Mouse (Mus musculus) liver, embryonic 12.5 days (tissue): ENCODE results near the gene Arel1. TPM values are rescaled to one million over a fixed set of nuclear protein-coding genes. Genes with fewer than 3 reads are reported as not detected.

ENCODE experiments used
- ATAC-seq: fragments of 200-750 bp; cut with Nextera tagmentation; 2 replicates; pipeline ENCODE4 v1.8.0; 2017; ENCODE audit warnings: moderate number of reproducible peaks, mild to moderate bottlenecking, moderate library complexity
- H3K27ac ChIP-seq: fragments of 300-500 bp; sonication (generic); 2 replicates; pipeline ENCODE4 v1.5.1; 2016; ENCODE audit warnings: mild to moderate bottlenecking
- H3K27me3 ChIP-seq: fragments of 300-500 bp; sonication (generic); replicated peaks from 2 replicates; pipeline ENCODE4 v1.6.1; 2016; ENCODE audit warnings: mild to moderate bottlenecking, moderate library complexity
- H3K36me3 ChIP-seq: fragments of 300-500 bp; sonication (generic); 2 replicates; pipeline ENCODE4 v1.6.1; 2016; ENCODE audit warnings: mild to moderate bottlenecking, moderate library complexity
- H3K4me1 ChIP-seq: fragments of 300-500 bp; sonication (generic); 2 replicates; pipeline ENCODE4 v1.6.1; 2016
- H3K4me2 ChIP-seq: fragments of 300-500 bp; sonication (generic); 2 replicates; pipeline ENCODE4 v1.6.1; 2016; ENCODE audit warnings: mild to moderate bottlenecking, moderate library complexity
- H3K4me3 ChIP-seq: fragments of 300-500 bp; sonication (generic); 2 replicates; pipeline ENCODE4 v1.5.1; 2016; ENCODE audit warnings: mild to moderate bottlenecking, moderate library complexity
- H3K9ac ChIP-seq: fragments of 300-500 bp; sonication (generic); 2 replicates; pipeline ENCODE4 v1.6.1; 2016; ENCODE audit warnings: mild to moderate bottlenecking, moderate library complexity
- H3K9me3 ChIP-seq: fragments of 300-500 bp; sonication (generic); replicated peaks from 2 replicates; pipeline ENCODE4 v1.6.1; 2016; ENCODE audit warnings: mild to moderate bottlenecking, moderate library complexity
- WGBS: fragments of 180-500 bp; shearing (Covaris S2); methylation state at CpG from one replicate; pipeline ENCODE4 v1.1.7; 2016; ENCODE audit not compliant: insufficient replicate concordance; 5-methylcytosine and 5-hydroxymethylcytosine counted together
- polyA plus RNA-seq: library from polyadenylated mRNA; unstranded; fragments of >200 nt; fragmentation: Nextera tagmentation; extraction: Ambion mirVana; gene quantifications from 2 replicates; pipeline ENCODE4 v1.2.1, GENCODE M21; 2016

The Arel1 gene
- polyA plus RNA-seq, 1 experiment from 2014 or later: 19.1 TPM

- H3K4me3 ChIP-seq: no peak overlapping the region
- 88% methylated on average over 6 of the region's 6 CpGs for WGBS
- H3K36me3 ChIP-seq: peaks cover 77% of the 10 kb centered on the region
- no peaks in the 10 kb centered on the region for H3K4me1 ChIP-seq
- no peak overlapping the region for H3K4me2 ChIP-seq
- H3K27me3 ChIP-seq: no peaks in the 10 kb centered on the region
- H3K9ac ChIP-seq: no peak overlapping the region
- H3K9me3 ChIP-seq: no peaks in the 10 kb centered on the region
- H3K27ac ChIP-seq: no peak overlapping the region
- no peak for ATAC-seq
These were observed 51.9 kb downstream of the Arel1 start for GRCm38 (mm10) chr12:84918809-84919208.

- Histone ChIP-seq H3K27me3 (no peaks in the 10 kb centered on the region), H3K36me3 (peaks cover 68% of the 10 kb centered on the region), H3K9me3 (no peaks in the 10 kb centered on the region), H3K4me2 (no peak overlapping the region), H3K4me3 (no peak overlapping the region), H3K9ac (no peak overlapping the region), H3K4me1 (no peaks in the 10 kb centered on the region), H3K27ac (no peak overlapping the region)
- 74% methylated on average over 3 of the region's 3 CpGs for WGBS
- no peak for ATAC-seq
These were observed 52.9 kb downstream of the Arel1 start for GRCm38 (mm10) chr12:84917799-84918198.

GRCm38 (mm10) chr12:84914959-84915358 lies 55.7 kb downstream of the Arel1 start:
- Histone ChIP-seq H3K36me3 (peaks cover 40% of the 10 kb centered on the region), H3K4me2 (no peak overlapping the region), H3K4me1 (no peaks in the 10 kb centered on the region), H3K4me3 (no peak overlapping the region), H3K27ac (no peak overlapping the region), H3K9me3 (no peaks in the 10 kb centered on the region), H3K9ac (no peak overlapping the region), H3K27me3 (no peaks in the 10 kb centered on the region)
- no peak for ATAC-seq
- 84% methylated on average over 5 of the region's 5 CpGs for WGBS

GRCm38 (mm10) chr12:84912652-84913104 lies 58.0 kb downstream of the Arel1 start:
- peaks cover 18% of the 10 kb centered on the region for H3K36me3 ChIP-seq
- 0 out of 2 replicates have a peak, but pooled peaks cover 2% of the 10 kb centered on the region for H3K27me3 ChIP-seq
- 88% methylated on average over 4 of the region's 4 CpGs for WGBS
- no peak overlapping the region for H3K27ac ChIP-seq
- H3K9ac ChIP-seq: no peak overlapping the region
- no peak for ATAC-seq
- H3K4me2 ChIP-seq: no peak overlapping the region
- no peak overlapping the region for H3K4me3 ChIP-seq
- H3K4me1 ChIP-seq: no peaks in the 10 kb centered on the region
- no peaks in the 10 kb centered on the region for H3K9me3 ChIP-seq

GRCm38 (mm10) chr12:84911640-84912039 lies 59.1 kb downstream of the Arel1 start:
- ATAC-seq: no peak
- 0 out of 2 replicates have a peak, but pooled peaks cover 9% of the 10 kb centered on the region for H3K27me3 ChIP-seq
- no peak overlapping the region for H3K4me3 ChIP-seq
- H3K27ac ChIP-seq: no peak overlapping the region
- 83% methylated on average over 2 of the region's 2 CpGs for WGBS
- H3K4me1 ChIP-seq: no peaks in the 10 kb centered on the region
- peaks cover 8% of the 10 kb centered on the region; the same call in 1 of the 2 replicates for H3K36me3 ChIP-seq
- H3K9me3 ChIP-seq: no peaks in the 10 kb centered on the region
- H3K9ac ChIP-seq: no peak overlapping the region
- H3K4me2 ChIP-seq: no peak overlapping the region

- H3K4me1 ChIP-seq: no peaks in the 10 kb centered on the region
- H3K9me3 ChIP-seq: no peaks in the 10 kb centered on the region
- 77% methylated on average over 4 of the region's 4 CpGs for WGBS
- no peak for ATAC-seq
- 0 out of 2 replicates have a peak, but pooled peaks cover 9% of the 10 kb centered on the region for H3K27me3 ChIP-seq
- no peaks in the 10 kb centered on the region for H3K36me3 ChIP-seq
- H3K27ac ChIP-seq: no peak overlapping the region
- no peak overlapping the region for H3K4me3 ChIP-seq
- H3K9ac ChIP-seq: no peak overlapping the region
- no peak overlapping the region for H3K4me2 ChIP-seq
These were observed 60.6 kb downstream of the Arel1 start for GRCm38 (mm10) chr12:84910066-84910465.

GRCm38 (mm10) chr12:84907627-84908480 lies 62.8 kb downstream of the Arel1 start:
- Histone ChIP-seq H3K9ac (no peak overlapping the region), H3K27ac (no peak overlapping the region), H3K9me3 (no peaks in the 10 kb centered on the region), H3K27me3 (0 out of 2 replicates have a peak, but pooled peaks cover 9% of the 10 kb centered on the region), H3K4me3 (no peak overlapping the region), H3K36me3 (no peaks in the 10 kb centered on the region), H3K4me2 (no peak overlapping the region), H3K4me1 (no peaks in the 10 kb centered on the region)
- 60% methylated on average over 10 of the region's 10 CpGs for WGBS
- ATAC-seq: no peak

- H3K27me3 ChIP-seq: peaks cover 9% of the 10 kb centered on the region; the same call in 1 of the 2 replicates
- 70% methylated on average over 12 of the region's 12 CpGs for WGBS
- H3K4me1 ChIP-seq: no peaks in the 10 kb centered on the region
- H3K9me3 ChIP-seq: no peaks in the 10 kb centered on the region
- ATAC-seq: no peak
- no peak overlapping the region for H3K4me2 ChIP-seq
- H3K9ac ChIP-seq: no peak overlapping the region
- no peak overlapping the region for H3K27ac ChIP-seq
- no peak overlapping the region for H3K4me3 ChIP-seq
- no peaks in the 10 kb centered on the region for H3K36me3 ChIP-seq
These were observed 63.6 kb downstream of the Arel1 start for GRCm38 (mm10) chr12:84907024-84907626.

- Histone ChIP-seq H3K27ac (no peak overlapping the region), H3K9ac (no peak overlapping the region), H3K4me3 (no peak overlapping the region), H3K4me2 (no peak overlapping the region), H3K36me3 (no peaks in the 10 kb centered on the region), H3K4me1 (no peaks in the 10 kb centered on the region), H3K27me3 (peaks cover 13% of the 10 kb centered on the region), H3K9me3 (no peaks in the 10 kb centered on the region)
- no peak for ATAC-seq
- 62% methylated on average over 7 of the region's 7 CpGs for WGBS
These were observed 66.3 kb downstream of the Arel1 start for GRCm38 (mm10) chr12:84904399-84904798.

GRCm38 (mm10) chr12:84900317-84900716 lies 70.4 kb downstream of the Arel1 start:
- Histone ChIP-seq H3K9me3 (no peaks in the 10 kb centered on the region), H3K27me3 (peaks cover 15% of the 10 kb centered on the region), H3K4me3 (no peak overlapping the region), H3K4me1 (no peaks in the 10 kb centered on the region), H3K27ac (no peak overlapping the region), H3K36me3 (no peaks in the 10 kb centered on the region), H3K9ac (no peak overlapping the region), H3K4me2 (no peak overlapping the region)
- no peak for ATAC-seq
- 69% methylated on average over 7 of the region's 7 CpGs for WGBS

GRCm38 (mm10) chr12:84897322-84897721 lies 73.4 kb downstream of the Arel1 start:
- H3K36me3 ChIP-seq: no peaks in the 10 kb centered on the region
- no peaks in the 10 kb centered on the region for H3K4me1 ChIP-seq
- ATAC-seq: no peak
- H3K9ac ChIP-seq: no peak overlapping the region
- H3K4me3 ChIP-seq: no peak overlapping the region
- H3K9me3 ChIP-seq: no peaks in the 10 kb centered on the region
- H3K27me3 ChIP-seq: peaks cover 23% of the 10 kb centered on the region
- no peak overlapping the region for H3K27ac ChIP-seq
- 40% methylated on average over 5 of the region's 5 CpGs for WGBS
- H3K4me2 ChIP-seq: no peak overlapping the region

- ATAC-seq: no peak
- WGBS: 69% methylated on average over 6 of the region's 6 CpGs
- no peak overlapping the region for H3K4me2 ChIP-seq
- no peak overlapping the region for H3K9ac ChIP-seq
- no peaks in the 10 kb centered on the region for H3K4me1 ChIP-seq
- no peak overlapping the region for H3K4me3 ChIP-seq
- H3K9me3 ChIP-seq: no peaks in the 10 kb centered on the region
- peaks cover 25% of the 10 kb centered on the region for H3K27me3 ChIP-seq
- H3K36me3 ChIP-seq: no peaks in the 10 kb centered on the region
- no peak overlapping the region for H3K27ac ChIP-seq
These were observed 74.5 kb downstream of the Arel1 start for GRCm38 (mm10) chr12:84896235-84896634.
